Mouse (Mus musculus) hindbrain, postnatal 0 days (tissue): Measurements from ENCODE around the gene Ocel1. TPM values are rescaled to one million over a fixed set of nuclear protein-coding genes. Genes with fewer than 3 reads are reported as not detected.

Experiments
- ATAC-seq: fragments of 200-750 bp; cut with Nextera tagmentation; 2 replicates; pipeline ENCODE4 v1.8.0; 2017; ENCODE audit warnings: mild to moderate bottlenecking, moderate TSS enrichment, moderate library complexity
- DNase-seq: peaks from one replicate; pipeline ENCODE4 v3.0.0-alpha.2; 2015; ENCODE audit warnings: low spot score
- H3K27ac ChIP-seq: fragments of 300-500 bp; sonication (generic); 2 replicates; pipeline ENCODE4 v1.5.1; 2014; ENCODE audit warnings: mild to moderate bottlenecking
- H3K27me3 ChIP-seq: fragments of 300-500 bp; sonication (generic); 2 replicates; pipeline ENCODE4 v1.6.1; 2014; ENCODE audit warnings: low read length, mixed read lengths; ENCODE audit not compliant: insufficient read depth
- H3K36me3 ChIP-seq: fragments of 300-500 bp; sonication (generic); 2 replicates; pipeline ENCODE4 v1.6.1; 2014; ENCODE audit warnings: low read length, mixed read lengths; ENCODE audit not compliant: insufficient read depth
- H3K4me1 ChIP-seq: fragments of 300-500 bp; sonication (generic); 2 replicates; pipeline ENCODE4 v1.6.1; 2014; ENCODE audit warnings: antibody characterized with exemption, low read length, mixed read lengths; ENCODE audit not compliant: insufficient read depth
- H3K4me2 ChIP-seq: fragments of 300-500 bp; sonication (generic); 2 replicates; pipeline ENCODE4 v1.6.1; 2014; ENCODE audit warnings: low read depth, mild to moderate bottlenecking, low read length, moderate library complexity, mixed read lengths
- H3K4me3 ChIP-seq: fragments of 300-500 bp; sonication (generic); 2 replicates; pipeline ENCODE4 v1.5.1; 2014; ENCODE audit warnings: low read length
- H3K9ac ChIP-seq: fragments of 300-500 bp; sonication (generic); replicated peaks from 2 replicates; pipeline ENCODE4 v1.6.1; 2014; ENCODE audit warnings: mild to moderate bottlenecking, low read length, moderate library complexity, mixed read lengths
- H3K9me3 ChIP-seq: fragments of 300-500 bp; sonication (generic); 2 replicates; pipeline ENCODE4 v1.6.1; 2016; ENCODE audit warnings: low read length, mixed read lengths
- CTCF ChIP-seq: IDR thresholded peaks from 2 replicates; pipeline ENCODE4 v1.5.1; 2016; ENCODE audit warnings: antibody characterized with exemption, control low read depth, low read depth
- WGBS: fragments of 180-500 bp; shearing (Covaris S2); extraction: QIAGEN DNeasy Blood & Tissue Kit; methylation state at CpG from one replicate; pipeline ENCODE4 v1.1.7; 2014; 5-methylcytosine and 5-hydroxymethylcytosine counted together
- polyA plus RNA-seq: library from polyadenylated mRNA; unstranded; fragments of >200 nt; fragmentation: Nextera tagmentation; extraction: Ambion mirVana; gene quantifications from 2 replicates; pipeline ENCODE4 v1.2.1, GENCODE M21; 2015
- total RNA-seq: library from RNA; depleted of rRNA; stranded (reverse); fragments of >200 nt; gene quantifications from 2 replicates; pipeline ENCODE4 v1.2.3, GENCODE M21; 2014

Gene Ocel1
- total and polyA plus RNA-seq, 2 experiments from 2014 or later, result 5.0 to 12.3 TPM

DNA sequence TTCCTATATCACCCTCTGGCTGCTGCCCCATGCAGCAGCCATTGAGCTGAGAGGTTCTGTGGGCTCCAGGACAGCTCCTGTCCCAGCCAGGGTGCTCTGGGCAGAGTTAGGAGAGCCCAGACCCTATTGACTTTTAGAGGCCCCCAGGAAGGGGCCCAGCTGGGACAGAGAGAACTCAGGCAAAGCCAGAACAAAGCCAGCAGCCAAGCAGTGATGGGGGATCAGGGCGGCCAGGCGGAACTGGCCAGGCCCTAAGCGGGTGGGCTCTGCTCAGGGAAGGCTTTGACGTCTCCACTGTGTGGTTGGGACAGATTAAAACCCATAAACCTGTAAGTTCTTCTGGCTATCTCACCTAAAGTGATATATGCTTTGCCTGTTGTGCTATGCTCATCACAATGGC lies 7.9 kb downstream of the Ocel1 start:
- ATAC-seq (no peak), DNase-seq (no peak)
- Histone ChIP-seq H3K27ac (no peak overlapping the region), H3K4me1 (peaks cover 23% of the 10 kb centered on the region), H3K4me3 (no peak overlapping the region), H3K27me3 (no peaks in the 10 kb centered on the region), H3K36me3 (peaks cover 2% of the 10 kb centered on the region; the same call in 1 of the 2 replicates), H3K9ac (no peak overlapping the region), H3K4me2 (peak overlapping the region; percentile 99), H3K9me3 (no peaks in the 10 kb centered on the region)
- TF ChIP-seq CTCF, result no peak
- 34% methylated on average over 4 of the region's 4 CpGs for WGBS

DNA sequence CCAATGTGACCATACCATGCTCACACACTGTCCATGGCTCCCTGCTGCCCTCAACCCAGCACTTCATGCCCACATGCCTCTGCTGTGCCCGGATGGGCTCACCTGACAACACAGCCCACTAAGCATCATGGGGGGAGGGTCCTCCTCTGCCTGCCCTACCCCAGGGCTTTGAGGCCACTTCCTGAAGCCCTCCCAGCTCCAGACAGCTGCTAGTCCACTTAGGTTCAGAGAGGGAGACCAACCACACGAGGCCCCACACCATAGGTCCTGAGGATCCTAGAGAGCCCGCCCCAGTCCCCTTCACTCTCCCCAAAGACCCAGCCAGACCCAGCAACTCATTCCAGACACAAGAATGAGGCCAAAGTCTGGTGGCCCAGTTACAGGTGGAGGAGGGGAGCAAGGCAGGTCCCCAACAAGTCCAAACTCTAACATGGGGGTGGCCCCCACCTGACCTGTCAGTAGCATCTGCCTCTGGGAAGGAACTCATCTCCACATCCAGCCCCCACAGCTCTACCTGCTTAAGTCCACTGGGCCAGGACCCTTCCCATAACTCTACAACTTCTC lies 8.5 kb downstream of the Ocel1 start:
- 39% methylated on average over 3 of the region's 3 CpGs for WGBS
- H3K4me2 ChIP-seq, result peak overlapping the region; percentile 99
- peaks cover 23% of the 10 kb centered on the region for H3K4me1 ChIP-seq
- no peaks in the 10 kb centered on the region for H3K9me3 ChIP-seq
- H3K4me3 ChIP-seq, result peak overlapping the region; percentile 80
- DNase-seq, result no peak
- no peak for TF ChIP-seq CTCF
- ATAC-seq, result no peak
- no peaks in the 10 kb centered on the region for H3K36me3 ChIP-seq
- no peaks in the 10 kb centered on the region for H3K27me3 ChIP-seq
- no peak overlapping the region for H3K27ac ChIP-seq
- peak overlapping the region; percentile 81 for H3K9ac ChIP-seq

DNA sequence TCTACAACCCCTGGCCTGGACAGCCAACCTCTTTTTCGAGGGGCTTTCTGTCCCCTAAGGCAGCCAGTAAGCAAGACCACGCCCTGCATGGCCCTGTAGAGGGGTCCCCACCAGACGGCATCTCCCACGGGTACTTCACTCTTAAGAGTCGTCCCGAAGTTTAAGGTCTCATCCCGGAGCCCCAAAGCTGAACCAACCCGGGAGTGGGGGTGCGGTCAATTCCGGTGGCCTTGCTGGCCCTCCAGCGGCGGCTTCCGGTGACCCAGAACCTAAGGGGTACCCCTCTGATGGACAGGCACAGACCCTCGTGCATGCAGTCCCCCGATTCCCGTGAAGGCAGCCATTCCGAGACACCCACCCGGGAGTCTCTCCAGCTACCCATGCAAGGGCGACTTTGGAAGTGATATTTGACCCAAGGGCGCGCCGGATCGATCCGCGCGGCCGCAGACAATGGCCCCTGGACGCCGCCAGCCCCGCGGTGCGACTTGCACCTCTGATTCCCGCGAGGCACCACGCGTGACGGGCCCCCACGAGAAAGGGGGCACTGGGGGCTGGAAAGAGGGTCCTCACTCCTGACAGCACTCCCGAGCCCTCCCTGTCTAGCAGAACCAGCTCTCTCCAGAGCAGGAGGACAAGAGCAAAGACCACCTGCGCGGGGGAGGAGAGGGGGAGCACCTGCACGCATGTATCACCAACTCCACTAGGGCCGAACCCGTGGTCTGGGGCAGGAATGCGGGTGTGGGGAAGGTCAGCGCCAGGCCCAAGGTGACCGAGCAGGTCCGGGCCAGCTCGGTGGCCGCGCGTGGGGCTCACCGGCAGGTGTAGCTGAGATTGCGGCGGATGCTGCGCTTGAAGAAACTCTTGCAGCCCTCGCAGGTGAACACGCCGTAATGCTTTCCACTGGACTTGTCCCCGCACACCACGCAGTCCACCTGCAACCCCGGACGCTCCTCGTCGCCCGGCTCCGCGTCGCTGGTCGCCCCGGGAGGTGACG lies 9.4 kb downstream of the Ocel1 start:
- no peaks in the 10 kb centered on the region for H3K27me3 ChIP-seq
- ATAC-seq (no peak), DNase-seq (no peak)
- no peaks in the 10 kb centered on the region for H3K36me3 ChIP-seq
- H3K9ac ChIP-seq, result peak overlapping the region; percentile 81
- peak overlapping the region; percentile 89; the same call in 1 of the 2 replicates for H3K27ac ChIP-seq
- WGBS, result 3% methylated on average over 67 of the region's 72 CpGs
- peak overlapping the region; percentile 99 for H3K4me2 ChIP-seq
- no peaks in the 10 kb centered on the region for H3K9me3 ChIP-seq
- H3K4me3 ChIP-seq, result peak overlapping the region; percentile 80
- TF ChIP-seq CTCF, result no peak
- peaks cover 23% of the 10 kb centered on the region for H3K4me1 ChIP-seq

DNA sequence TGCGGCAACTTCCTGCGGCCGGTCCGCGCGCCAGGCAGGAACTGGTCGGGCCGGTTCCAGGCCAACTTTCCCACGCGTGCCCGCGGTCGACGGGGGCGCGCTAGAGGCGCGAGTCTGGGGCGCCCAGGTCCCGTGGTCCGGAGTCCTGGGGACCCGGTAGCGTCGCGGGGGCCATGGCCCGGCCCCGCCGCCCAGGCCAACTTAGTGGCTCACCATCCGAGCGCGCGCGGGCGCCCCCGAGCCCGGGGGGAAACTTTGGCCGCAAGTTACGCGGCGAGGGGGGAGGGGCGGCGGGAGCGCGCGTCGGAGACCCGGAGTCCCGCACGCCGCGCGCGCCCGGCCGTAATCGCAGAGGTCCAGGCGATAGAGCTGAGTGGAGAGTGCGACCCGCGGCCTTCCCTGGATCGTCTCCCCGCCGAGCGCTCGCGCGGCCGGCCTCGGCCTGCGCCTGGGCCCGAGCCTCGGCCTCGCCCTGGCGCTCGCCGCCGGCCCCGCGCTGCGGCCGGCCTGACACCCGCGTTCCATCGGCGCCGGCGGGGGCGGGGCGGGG lies 10.4 kb downstream of the Ocel1 start, which contains the start of gene Nr2f6:
Nr2f6 (minus strand) TSS at position 540 of the 550 bp plus-strand sequence.
- Histone ChIP-seq H3K27ac (peak within 1 kb of the TSS; percentile 89), H3K9me3 (no peaks in the 10 kb centered on the region), H3K9ac (peak within 1 kb of the TSS; percentile 81), H3K27me3 (no peaks in the 10 kb centered on the region), H3K36me3 (no peaks in the 10 kb centered on the region), H3K4me2 (peak within 1 kb of the TSS; percentile 99), H3K4me1 (peaks cover 15% of the 10 kb centered on the region), H3K4me3 (peak within 1 kb of the TSS; percentile 80)
- no peak for TF ChIP-seq CTCF
- 3% methylated on average over 48 of the region's 89 CpGs for WGBS
- DNase-seq (peak; percentile 74), ATAC-seq (peak; percentile 74)

DNA sequence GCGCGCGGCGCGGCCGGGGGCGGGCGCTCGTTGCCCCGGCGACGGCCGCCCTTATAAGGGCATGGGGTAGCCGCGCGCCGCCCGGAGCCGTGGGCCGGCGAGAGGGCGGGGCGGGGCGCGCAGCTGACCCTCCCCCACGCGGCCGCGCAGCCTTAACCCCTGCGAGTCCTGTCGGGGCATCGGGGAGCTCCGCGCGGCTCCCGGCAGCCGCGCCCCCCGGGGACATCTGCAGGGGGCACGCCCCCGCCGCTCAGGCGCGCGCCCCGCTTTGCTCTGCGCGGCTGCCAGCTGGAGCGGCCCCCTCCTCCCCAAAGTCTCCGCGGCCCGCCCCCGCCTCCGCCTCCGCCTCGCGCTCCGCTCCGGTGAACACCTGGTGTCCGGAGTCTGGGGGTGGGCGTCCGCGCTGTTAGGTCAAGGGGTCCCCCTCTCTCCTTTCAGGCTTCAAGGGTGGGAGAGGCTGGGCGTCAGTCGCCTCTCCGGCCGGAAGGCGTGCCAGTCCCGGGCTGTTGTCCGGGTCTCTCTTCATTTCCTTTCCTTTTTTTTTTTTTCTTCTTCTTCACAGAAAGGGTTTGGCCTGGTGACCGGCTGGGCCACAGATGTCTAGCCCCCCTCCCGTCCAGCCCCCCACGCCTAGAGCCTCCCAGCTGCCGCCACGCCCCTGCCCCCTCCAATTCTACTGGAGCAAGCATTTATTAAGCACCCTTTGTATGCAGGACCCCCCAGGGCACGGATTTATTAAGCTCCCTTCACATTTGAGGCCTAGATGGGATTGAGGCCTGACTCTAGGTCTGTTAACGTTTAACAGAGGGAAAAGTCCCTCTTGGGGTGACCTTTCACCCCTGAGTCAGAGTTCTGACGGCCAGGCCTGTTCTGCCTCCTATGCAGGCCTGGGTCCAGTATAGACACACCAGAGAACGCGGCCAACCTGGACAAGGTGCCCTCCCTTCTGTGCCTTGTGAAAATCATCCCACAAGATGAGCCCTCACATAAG lies 11.2 kb downstream of the Ocel1 start:
- no peak for TF ChIP-seq CTCF
- H3K27me3 ChIP-seq, result no peaks in the 10 kb centered on the region
- H3K4me1 ChIP-seq, result peaks cover 15% of the 10 kb centered on the region
- H3K36me3 ChIP-seq, result no peaks in the 10 kb centered on the region
- WGBS, result 1% methylated on average over 38 of the region's 80 CpGs
- H3K27ac ChIP-seq, result peak overlapping the region; percentile 89
- peak overlapping the region; percentile 99 for H3K4me2 ChIP-seq
- DNase-seq (peak; percentile 90), ATAC-seq (peak; percentile 91)
- no peaks in the 10 kb centered on the region for H3K9me3 ChIP-seq
- peak overlapping the region; percentile 81 for H3K9ac ChIP-seq
- H3K4me3 ChIP-seq, result peak overlapping the region; percentile 80

DNA sequence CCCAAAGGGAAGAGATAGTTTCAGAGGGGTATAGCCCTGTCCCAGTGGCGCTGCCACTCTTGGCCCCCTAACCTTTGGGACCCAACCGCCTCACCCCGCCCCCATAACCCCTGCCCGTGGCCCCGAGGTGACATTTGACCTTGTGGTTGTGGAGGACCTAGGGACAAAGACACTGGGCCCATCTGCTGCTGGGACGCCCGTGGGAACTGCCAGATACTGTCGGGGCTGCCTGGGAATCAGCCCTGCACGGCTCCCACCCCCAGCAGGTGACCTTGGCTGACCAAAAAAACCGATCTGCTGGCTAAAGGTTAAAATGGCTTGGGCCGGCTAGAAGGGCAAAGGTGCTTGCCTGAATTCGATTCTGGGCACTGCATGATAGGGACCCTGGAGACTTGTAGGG lies 12.3 kb downstream of the Ocel1 start:
- DNase-seq (no peak), ATAC-seq (no peak)
- 15% methylated on average over 12 of the region's 12 CpGs for WGBS
- Histone ChIP-seq H3K4me3 (no peak overlapping the region), H3K36me3 (no peaks in the 10 kb centered on the region), H3K4me1 (peaks cover 15% of the 10 kb centered on the region), H3K9me3 (no peaks in the 10 kb centered on the region), H3K27ac (0 out of 2 replicates have a peak overlapping the region, but pooled peaks have one; percentile 89), H3K9ac (no peak overlapping the region), H3K27me3 (no peaks in the 10 kb centered on the region), H3K4me2 (no peak overlapping the region)
- TF ChIP-seq CTCF, result no peak
